Mouse (Mus musculus) forebrain, embryonic 12.5 days (tissue): ENCODE data around the gene Ppp2r2d. TPM values are rescaled to one million over a fixed set of nuclear protein-coding genes. Genes with fewer than 3 reads are reported as not detected.

Experiments
- ATAC-seq: fragments of 200-750 bp; cut with Nextera tagmentation; 2 replicates; pipeline ENCODE4 v1.8.0; 2017; ENCODE audit warnings: moderate TSS enrichment; ENCODE audit not compliant: low FRiP score
- H3K27ac ChIP-seq: fragments of 300-500 bp; sonication (generic); 2 replicates; pipeline ENCODE4 v1.5.1; 2016; ENCODE audit warnings: mild to moderate bottlenecking
- H3K27me3 ChIP-seq: fragments of 300-500 bp; sonication (generic); 2 replicates; pipeline ENCODE4 v1.6.1; 2016; ENCODE audit warnings: mild to moderate bottlenecking
- H3K36me3 ChIP-seq: fragments of 300-500 bp; sonication (generic); replicated peaks from 2 replicates; pipeline ENCODE4 v1.6.1; 2016; ENCODE audit warnings: mild to moderate bottlenecking
- H3K4me1 ChIP-seq: fragments of 300-500 bp; sonication (generic); 2 replicates; pipeline ENCODE4 v1.6.1; 2016
- H3K4me2 ChIP-seq: fragments of 300-500 bp; sonication (generic); 2 replicates; pipeline ENCODE4 v1.6.1; 2016; ENCODE audit warnings: mild to moderate bottlenecking, moderate library complexity
- H3K4me3 ChIP-seq: fragments of 300-500 bp; sonication (generic); replicated peaks from 2 replicates; pipeline ENCODE4 v1.5.1; 2016; ENCODE audit warnings: mild to moderate bottlenecking
- H3K9ac ChIP-seq: fragments of 300-500 bp; sonication (generic); 2 replicates; pipeline ENCODE4 v1.6.1; 2016; ENCODE audit warnings: mild to moderate bottlenecking
- H3K9me3 ChIP-seq: fragments of 300-500 bp; sonication (generic); 2 replicates; pipeline ENCODE4 v1.6.1; 2016
- WGBS: fragments of 180-500 bp; shearing (Covaris S2); methylation state at CpG from one replicate; pipeline ENCODE4 v1.1.7; 2016; 5-methylcytosine and 5-hydroxymethylcytosine counted together
- polyA plus RNA-seq: library from polyadenylated mRNA; unstranded; fragments of >200 nt; fragmentation: Nextera tagmentation; extraction: Ambion mirVana; gene quantifications from 2 replicates; pipeline ENCODE4 v1.2.1, GENCODE M21; 2016

Ppp2r2d gene
- polyA plus RNA-seq, 1 experiment from 2014 or later: 68.4 TPM

- H3K4me1 ChIP-seq: peaks cover 36% of the 10 kb centered on the region
- 92% methylated on average over 4 of the region's 4 CpGs for WGBS
Measured at GRCm38 (mm10) chr7:138843421-138843820, 2.5 kb upstream of the Ppp2r2d start.

GRCm38 (mm10) chr7:138845111-138845510 is 768 bp upstream of the Ppp2r2d start:
- Histone ChIP-seq H3K4me1 (peaks cover 48% of the 10 kb centered on the region), H3K27ac (peak overlapping the region; percentile 97), H3K9me3 (no peaks in the 10 kb centered on the region), H3K36me3 (peaks cover 7% of the 10 kb centered on the region; the same call in 1 of the 2 replicates), H3K4me2 (peak overlapping the region; percentile 73), H3K9ac (peak overlapping the region; percentile 95; the same call in 1 of the 2 replicates), H3K4me3 (peak overlapping the region; percentile 99), H3K27me3 (no peaks in the 10 kb centered on the region)
- WGBS: 55% methylated on average over 8 of the region's 8 CpGs
- ATAC-seq: no peak

More at GRCm38 (mm10) chr7:138843421-138843820, 2.5 kb upstream of the Ppp2r2d start:
- Histone ChIP-seq H3K27ac (no peak overlapping the region), H3K9me3 (no peaks in the 10 kb centered on the region), H3K9ac (no peak overlapping the region), H3K36me3 (0 out of 2 replicates have a peak, but pooled peaks cover under 1% of the 10 kb centered on the region), H3K4me3 (no peak overlapping the region), H3K27me3 (no peaks in the 10 kb centered on the region), H3K4me2 (no peak overlapping the region)
- ATAC-seq: no peak

- H3K9ac ChIP-seq: peak overlapping the region; percentile 95
- no peaks in the 10 kb centered on the region for H3K27me3 ChIP-seq
- H3K4me1 ChIP-seq: peaks cover 54% of the 10 kb centered on the region
- peak overlapping the region; percentile 99 for H3K4me3 ChIP-seq
- H3K9me3 ChIP-seq: no peaks in the 10 kb centered on the region
- H3K27ac ChIP-seq: peak overlapping the region; percentile 97
- WGBS: 0% methylated on average over 35 of the region's 61 CpGs
- peak; percentile 86 for ATAC-seq
- H3K36me3 ChIP-seq: peaks cover 13% of the 10 kb centered on the region; the same call in 1 of the 2 replicates
- peak overlapping the region; percentile 73 for H3K4me2 ChIP-seq
Measured at GRCm38 (mm10) chr7:138846502-138846991, 668 bp downstream of the Ppp2r2d start.

- no peaks in the 10 kb centered on the region for H3K27me3 ChIP-seq
- H3K27ac ChIP-seq: 0 out of 2 replicates have a peak overlapping the region, but pooled peaks have one; percentile 97
- H3K9me3 ChIP-seq: no peaks in the 10 kb centered on the region
- H3K4me2 ChIP-seq: peak overlapping the region; percentile 73
- peak overlapping the region; percentile 95 for H3K9ac ChIP-seq
- H3K4me3 ChIP-seq: peak overlapping the region; percentile 99
- peaks cover 54% of the 10 kb centered on the region for H3K4me1 ChIP-seq
- WGBS: 63% methylated on average over 13 of the region's 13 CpGs
- ATAC-seq: no peak
- peaks cover 20% of the 10 kb centered on the region for H3K36me3 ChIP-seq
Measured at GRCm38 (mm10) chr7:138847316-138848027, 1.6 kb downstream of the Ppp2r2d start.

GRCm38 (mm10) chr7:138848028-138848920 is 2.4 kb downstream of the Ppp2r2d start:
- WGBS: 82% methylated on average over 7 of the region's 7 CpGs
- H3K36me3 ChIP-seq: peaks cover 28% of the 10 kb centered on the region
- no peak overlapping the region for H3K9ac ChIP-seq
- H3K9me3 ChIP-seq: no peaks in the 10 kb centered on the region
- H3K27ac ChIP-seq: no peak overlapping the region
- ATAC-seq: no peak
- peak overlapping the region; percentile 73 for H3K4me2 ChIP-seq
- no peaks in the 10 kb centered on the region for H3K27me3 ChIP-seq
- H3K4me3 ChIP-seq: peak overlapping the region; percentile 99
- peaks cover 54% of the 10 kb centered on the region for H3K4me1 ChIP-seq

GRCm38 (mm10) chr7:138850083-138850482 is 4.2 kb downstream of the Ppp2r2d start:
- Histone ChIP-seq H3K27me3 (no peaks in the 10 kb centered on the region), H3K9me3 (no peaks in the 10 kb centered on the region), H3K9ac (peak overlapping the region; percentile 12; the same call in 1 of the 2 replicates), H3K27ac (no peak overlapping the region), H3K4me2 (no peak overlapping the region), H3K36me3 (peaks cover 37% of the 10 kb centered on the region), H3K4me3 (no peak overlapping the region), H3K4me1 (peaks cover 37% of the 10 kb centered on the region)
- ATAC-seq: no peak

GRCm38 (mm10) chr7:138853417-138854031 is 7.6 kb downstream of the Ppp2r2d start:
- Histone ChIP-seq H3K9me3 (no peaks in the 10 kb centered on the region), H3K4me3 (no peak overlapping the region), H3K36me3 (peaks cover 50% of the 10 kb centered on the region), H3K4me2 (no peak overlapping the region), H3K4me1 (peaks cover 17% of the 10 kb centered on the region), H3K27me3 (no peaks in the 10 kb centered on the region), H3K9ac (no peak overlapping the region), H3K27ac (no peak overlapping the region)
- no peak for ATAC-seq
- WGBS: 94% methylated on average over 4 of the region's 4 CpGs

- Histone ChIP-seq H3K36me3 (peaks cover 50% of the 10 kb centered on the region), H3K27ac (no peak overlapping the region), H3K4me3 (no peak overlapping the region), H3K9me3 (no peaks in the 10 kb centered on the region), H3K4me2 (no peak overlapping the region), H3K9ac (no peak overlapping the region), H3K4me1 (peaks cover 12% of the 10 kb centered on the region), H3K27me3 (no peaks in the 10 kb centered on the region)
- WGBS: 98% methylated on average over 2 of the region's 2 CpGs
- no peak for ATAC-seq
Measured at GRCm38 (mm10) chr7:138854201-138854600, 8.3 kb downstream of the Ppp2r2d start.

- H3K36me3 ChIP-seq: peaks cover 45% of the 10 kb centered on the region
- H3K4me3 ChIP-seq: no peak overlapping the region
- no peak overlapping the region for H3K9ac ChIP-seq
- H3K27ac ChIP-seq: no peak overlapping the region
- H3K27me3 ChIP-seq: no peaks in the 10 kb centered on the region
- ATAC-seq: no peak
- no peaks in the 10 kb centered on the region for H3K4me1 ChIP-seq
- WGBS: 73% methylated on average over 2 of the region's 2 CpGs
- no peaks in the 10 kb centered on the region for H3K9me3 ChIP-seq
- no peak overlapping the region for H3K4me2 ChIP-seq
Measured at GRCm38 (mm10) chr7:138856670-138857069, 10.8 kb downstream of the Ppp2r2d start.

GRCm38 (mm10) chr7:138863950-138864572 is 18.2 kb downstream of the Ppp2r2d start:
- ATAC-seq: no peak
- H3K9me3 ChIP-seq: no peaks in the 10 kb centered on the region
- no peak overlapping the region for H3K4me2 ChIP-seq
- 88% methylated on average over 3 of the region's 3 CpGs for whole genome bisulfite sequencing
- peaks cover 27% of the 10 kb centered on the region for H3K36me3 ChIP-seq
- no peaks in the 10 kb centered on the region; the same call in 1 of the 2 replicates for H3K4me1 ChIP-seq
- no peaks in the 10 kb centered on the region for H3K27me3 ChIP-seq
- H3K4me3 ChIP-seq: no peak overlapping the region
- H3K27ac ChIP-seq: no peak overlapping the region
- no peak overlapping the region for H3K9ac ChIP-seq

- H3K4me3 ChIP-seq: no peak overlapping the region
- H3K9ac ChIP-seq: no peak overlapping the region
- no peaks in the 10 kb centered on the region; the same call in 1 of the 2 replicates for H3K4me1 ChIP-seq
- no peak overlapping the region for H3K27ac ChIP-seq
- H3K9me3 ChIP-seq: no peaks in the 10 kb centered on the region
- WGBS: 94% methylated on average over 1 of the region's 1 CpGs
- peaks cover 33% of the 10 kb centered on the region for H3K36me3 ChIP-seq
- H3K27me3 ChIP-seq: no peaks in the 10 kb centered on the region
- no peak for ATAC-seq
- H3K4me2 ChIP-seq: no peak overlapping the region
Measured at GRCm38 (mm10) chr7:138864776-138865175, 18.9 kb downstream of the Ppp2r2d start.
